12 mouse cellular contexts compared by ENCODE assay signal in the genomic region with DNA sequence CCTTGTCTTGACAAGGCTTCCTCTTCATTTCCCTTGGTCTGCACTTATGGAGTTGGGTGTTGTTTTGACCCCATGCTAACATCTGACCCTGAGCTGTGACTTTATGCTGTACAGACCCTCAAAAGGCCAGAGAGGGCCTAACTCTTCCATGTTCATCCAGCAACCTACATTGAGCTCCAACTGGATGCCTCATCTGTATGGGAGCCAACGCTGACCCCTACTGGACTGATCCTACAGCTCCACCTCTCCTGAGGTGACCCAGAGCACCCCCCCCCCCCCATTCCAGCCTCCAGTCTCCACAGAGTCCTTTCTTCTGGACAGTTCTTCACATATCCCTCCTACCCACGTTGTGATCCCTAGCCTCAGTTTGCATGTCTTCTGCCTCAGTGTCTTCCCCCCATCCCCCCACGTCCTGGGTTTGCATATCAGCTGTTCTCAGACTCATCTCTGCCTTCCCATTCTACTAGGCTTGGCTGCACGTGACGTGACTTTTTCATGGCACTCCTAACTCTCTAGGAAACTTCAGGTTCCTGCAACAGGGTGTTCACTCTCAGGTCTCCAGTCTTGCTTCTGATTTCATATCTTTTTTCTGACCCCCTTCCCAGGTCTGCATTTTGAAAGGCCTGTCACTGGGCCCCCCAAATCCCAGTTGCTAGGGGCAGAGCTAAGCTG. TPM values are rescaled to one million over a fixed set of nuclear protein-coding genes. Genes with fewer than 3 reads are reported as not detected.
DNase-seq lines count a peak whose midpoint lies in the region; ATAC-seq and TF ChIP-seq lines count a peak whose summit lies in the region.
"Had no signal": no experiment of that assay in that cellular context is flagged by ENCODE, and none has a peak within 500 bp of the region (broad histone marks: within the 10 kb centered on the region; RNA-seq: fewer than 3 reads in every experiment).

No protein-coding gene starts in this region.

- DNase-seq in hindbrain, postnatal 0 days (ENCODE audit: low spot score) = peak; percentile 41
- DNase-seq in midbrain, postnatal 0 days (ENCODE audit: low spot score) = peak; percentile 10
- DNase-seq in retina, embryonic 14.5 days (ENCODE audit: low spot score) = peak; percentile 52
- DNase-seq: kidney, adult 18-20 months had no signal

- no peaks in the 10 kb centered on the region for H3K36me3 ChIP-seq in hindbrain, postnatal 0 days (ENCODE audit: insufficient read depth, low read length)
- H3K36me3 ChIP-seq in hindbrain, embryonic 13.5 days = no peaks in the 10 kb centered on the region
- no peaks in the 10 kb centered on the region for H3K36me3 ChIP-seq in midbrain, postnatal 0 days (ENCODE audit: insufficient read depth, low read length)
- no peaks in the 10 kb centered on the region for H3K36me3 ChIP-seq in midbrain, embryonic 16.5 days (ENCODE audit: control insufficient read depth, insufficient read depth, low read length)
- no peaks in the 10 kb centered on the region for H3K36me3 ChIP-seq in forebrain, embryonic 12.5 days (replicated peaks)
- H3K36me3 ChIP-seq in intestine, embryonic 15.5 days = no peaks in the 10 kb centered on the region
- H3K36me3 ChIP-seq: liver, embryonic 12.5 days had no signal

- H3K9me3 ChIP-seq in hindbrain, postnatal 0 days (ENCODE audit: low read length) = no peaks in the 10 kb centered on the region
- H3K9me3 ChIP-seq in hindbrain, embryonic 13.5 days = no peaks in the 10 kb centered on the region
- H3K9me3 ChIP-seq in midbrain, postnatal 0 days (ENCODE audit: low read length) = no peaks in the 10 kb centered on the region
- no peaks in the 10 kb centered on the region for H3K9me3 ChIP-seq in midbrain, embryonic 16.5 days (replicated peaks; ENCODE audit: control insufficient read depth, low read length, poor library complexity, severe bottlenecking)
- H3K9me3 ChIP-seq in forebrain, embryonic 12.5 days = no peaks in the 10 kb centered on the region
- H3K9me3 ChIP-seq in intestine, embryonic 15.5 days = no peaks in the 10 kb centered on the region
- H3K9me3 ChIP-seq: liver, embryonic 12.5 days had no signal

- H3K4me1 ChIP-seq in hindbrain, postnatal 0 days (ENCODE audit: insufficient read depth, low read length) = 0 out of 2 replicates have a peak, but pooled peaks cover 7% of the 10 kb centered on the region
- H3K4me1 ChIP-seq in hindbrain, embryonic 13.5 days (replicated peaks) = peaks cover 14% of the 10 kb centered on the region
- H3K4me1 ChIP-seq in midbrain, postnatal 0 days (ENCODE audit: insufficient read depth, low read length) = 0 out of 2 replicates have a peak, but pooled peaks cover 2% of the 10 kb centered on the region
- peaks cover 3% of the 10 kb centered on the region; the same call in 1 of the 2 replicates for H3K4me1 ChIP-seq in midbrain, embryonic 16.5 days (ENCODE audit: control insufficient read depth, insufficient read depth, low read length)
- peaks cover 11% of the 10 kb centered on the region for H3K4me1 ChIP-seq in bone marrow macrophage, adult 2 months (ENCODE audit: control insufficient read depth, insufficient read depth, low read length)
- H3K4me1 ChIP-seq in forebrain, embryonic 12.5 days = peaks cover 12% of the 10 kb centered on the region
- H3K4me1 ChIP-seq in intestine, embryonic 15.5 days (replicated peaks) = peaks cover 21% of the 10 kb centered on the region

- no peak for TF ChIP-seq POLR2A in bone marrow macrophage, adult 2 months (IDR thresholded peaks at IDR 0.05; ENCODE audit: borderline replicate concordance, low read depth, low read length)

- H3K9ac ChIP-seq in hindbrain, postnatal 0 days (replicated peaks; ENCODE audit: low read length) = no peak overlapping the region
- H3K9ac ChIP-seq in hindbrain, embryonic 13.5 days = no peak overlapping the region
- H3K9ac ChIP-seq in midbrain, postnatal 0 days (replicated peaks; ENCODE audit: low read length, poor library complexity, severe bottlenecking) = no peak overlapping the region
- H3K9ac ChIP-seq in midbrain, embryonic 16.5 days (ENCODE audit: low read depth, low read length) = no peak overlapping the region
- no peak overlapping the region for H3K9ac ChIP-seq in forebrain, embryonic 12.5 days
- H3K9ac ChIP-seq in intestine, embryonic 15.5 days = no peak overlapping the region
- H3K9ac ChIP-seq: liver, embryonic 12.5 days had no signal

- no peak overlapping the region for H3K27ac ChIP-seq in hindbrain, postnatal 0 days
- H3K27ac ChIP-seq in hindbrain, embryonic 13.5 days = no peak overlapping the region
- H3K27ac ChIP-seq in midbrain, postnatal 0 days (ENCODE audit: low read depth, low read length) = no peak overlapping the region
- no peak overlapping the region for H3K27ac ChIP-seq in midbrain, embryonic 16.5 days (ENCODE audit: low read length)
- no peak overlapping the region for H3K27ac ChIP-seq in bone marrow macrophage, adult 2 months (ENCODE audit: insufficient read depth, low read depth, low read length)
- no peak overlapping the region for H3K27ac ChIP-seq in forebrain, embryonic 12.5 days
- no peak overlapping the region for H3K27ac ChIP-seq in intestine, embryonic 15.5 days
- H3K27ac ChIP-seq: liver, embryonic 12.5 days had no signal

- 62% methylated on average over 5 of the region's 5 CpGs for WGBS in hindbrain, postnatal 0 days
- WGBS in hindbrain, embryonic 13.5 days = 60% methylated on average over 5 of the region's 5 CpGs
- 62% methylated on average over 5 of the region's 5 CpGs for WGBS in midbrain, postnatal 0 days
- 65% methylated on average over 5 of the region's 5 CpGs for WGBS in midbrain, embryonic 16.5 days
- WGBS in forebrain, embryonic 12.5 days = 62% methylated on average over 5 of the region's 5 CpGs
- 65% methylated on average over 5 of the region's 5 CpGs for WGBS in intestine, embryonic 15.5 days

- no peak overlapping the region for H3K4me3 ChIP-seq in hindbrain, postnatal 0 days (ENCODE audit: low read length)
- H3K4me3 ChIP-seq in hindbrain, embryonic 13.5 days = no peak overlapping the region
- no peak overlapping the region for H3K4me3 ChIP-seq in midbrain, postnatal 0 days (ENCODE audit: low read depth, low read length)
- no peak overlapping the region for H3K4me3 ChIP-seq in midbrain, embryonic 16.5 days (ENCODE audit: low read depth, low read length)
- no peak overlapping the region for H3K4me3 ChIP-seq in bone marrow macrophage, adult 2 months (ENCODE audit: insufficient read depth, low read length)
- H3K4me3 ChIP-seq in forebrain, embryonic 12.5 days (replicated peaks) = no peak overlapping the region
- H3K4me3 ChIP-seq in intestine, embryonic 15.5 days (replicated peaks) = no peak overlapping the region
- H3K4me3 ChIP-seq: liver, embryonic 12.5 days had no signal

- peak; percentile 49 for TF ChIP-seq CTCF in hindbrain, postnatal 0 days (IDR thresholded peaks at IDR 0.05; ENCODE audit: low read depth)
- TF ChIP-seq CTCF in midbrain, postnatal 0 days (IDR thresholded peaks at IDR 0.05) = peak; percentile 42
- 0 out of 2 replicates have a peak, but pooled peaks have one; percentile 10 for TF ChIP-seq CTCF in bone marrow macrophage, adult 2 months (IDR thresholded peaks at IDR 0.05; ENCODE audit: low read depth, low read length)

- no peak for ATAC-seq in hindbrain, postnatal 0 days
- ATAC-seq in hindbrain, embryonic 13.5 days (ENCODE audit: low FRiP score) = no peak
- no peak for ATAC-seq in midbrain, postnatal 0 days (ENCODE audit: low FRiP score)
- no peak for ATAC-seq in midbrain, embryonic 16.5 days
- no peak for ATAC-seq in forebrain, embryonic 12.5 days (ENCODE audit: low FRiP score)
- ATAC-seq in intestine, embryonic 15.5 days = no peak
- ATAC-seq: liver, embryonic 12.5 days had no signal

- H3K4me2 ChIP-seq in hindbrain, postnatal 0 days (ENCODE audit: low read depth, low read length) = no peak overlapping the region
- H3K4me2 ChIP-seq in hindbrain, embryonic 13.5 days = no peak overlapping the region
- H3K4me2 ChIP-seq in midbrain, postnatal 0 days (ENCODE audit: low read depth, low read length, poor library complexity, severe bottlenecking) = no peak overlapping the region
- H3K4me2 ChIP-seq in midbrain, embryonic 16.5 days (ENCODE audit: low read length) = no peak overlapping the region
- no peak overlapping the region for H3K4me2 ChIP-seq in forebrain, embryonic 12.5 days
- no peak overlapping the region for H3K4me2 ChIP-seq in intestine, embryonic 15.5 days (replicated peaks)
- H3K4me2 ChIP-seq: liver, embryonic 12.5 days had no signal

- H3K27me3 ChIP-seq in hindbrain, postnatal 0 days (ENCODE audit: insufficient read depth, low read length) = no peaks in the 10 kb centered on the region
- peaks cover 9% of the 10 kb centered on the region for H3K27me3 ChIP-seq in hindbrain, embryonic 13.5 days
- H3K27me3 ChIP-seq in midbrain, postnatal 0 days (ENCODE audit: insufficient read depth, low read length) = no peaks in the 10 kb centered on the region
- H3K27me3 ChIP-seq in midbrain, embryonic 16.5 days (ENCODE audit: control insufficient read depth, insufficient read depth, low read depth, low read length) = no peaks in the 10 kb centered on the region
- peaks cover 19% of the 10 kb centered on the region for H3K27me3 ChIP-seq in forebrain, embryonic 12.5 days
- 0 out of 2 replicates have a peak, but pooled peaks cover 4% of the 10 kb centered on the region for H3K27me3 ChIP-seq in intestine, embryonic 15.5 days (replicated peaks)

RNA-seq across cellular contexts. Expression of a gene that starts 18.6 kb away (rescaled TPM):
- not detected in 2 replicates for total RNA-seq in hindbrain, postnatal 0 days (2014; rRNA removed)
- polyA plus RNA-seq in hindbrain, postnatal 0 days (2015; fragmentation: Nextera tagmentation; extraction: Ambion mirVana) = not detected in 2 replicates
- polyA plus RNA-seq in hindbrain, embryonic 13.5 days (2015; fragmentation: Nextera tagmentation; extraction: Ambion mirVana) = not detected in 2 replicates
- not detected in 2 replicates for total RNA-seq in midbrain, postnatal 0 days (2014; rRNA removed)
- polyA plus RNA-seq in midbrain, postnatal 0 days (2015; fragmentation: Nextera tagmentation; extraction: Ambion mirVana) = not detected in 2 replicates
- not detected in 2 replicates for polyA plus RNA-seq in midbrain, embryonic 16.5 days (2015; fragmentation: Nextera tagmentation; extraction: Ambion mirVana)
- polyA plus RNA-seq in bone marrow macrophage, adult 2 months (2012; ENCODE audit: insufficient read depth, insufficient read length, missing spikeins) = not detected in 2 replicates
- not detected in 2 replicates for polyA plus RNA-seq in forebrain, embryonic 12.5 days (2016; fragmentation: Nextera tagmentation; extraction: Ambion mirVana)
- polyA plus RNA-seq in intestine, embryonic 15.5 days (2015; fragmentation: Nextera tagmentation; extraction: Ambion mirVana) = not detected in 2 replicates
- polyA plus RNA-seq: liver, embryonic 12.5 days; small intestine, adult 2 months had no signal

RNA-seq across cellular contexts. Expression of a gene that starts 32.4 kb away (rescaled TPM):
- total RNA-seq in hindbrain, postnatal 0 days (2014; rRNA removed) = 27.7 and 29.2 TPM in 2 replicates
- 11.7 and 12.5 TPM in 2 replicates for polyA plus RNA-seq in hindbrain, postnatal 0 days (2015; fragmentation: Nextera tagmentation; extraction: Ambion mirVana)
- 13.7 and 13.8 TPM in 2 replicates for polyA plus RNA-seq in hindbrain, embryonic 13.5 days (2015; fragmentation: Nextera tagmentation; extraction: Ambion mirVana)
- 14.6 and 20.8 TPM in 2 replicates for total RNA-seq in midbrain, postnatal 0 days (2014; rRNA removed)
- 7.9 and 8.3 TPM in 2 replicates for polyA plus RNA-seq in midbrain, postnatal 0 days (2015; fragmentation: Nextera tagmentation; extraction: Ambion mirVana)
- polyA plus RNA-seq in midbrain, embryonic 16.5 days (2015; fragmentation: Nextera tagmentation; extraction: Ambion mirVana) = 6.1 and 8.0 TPM in 2 replicates
- polyA plus RNA-seq in bone marrow macrophage, adult 2 months (2012; ENCODE audit: insufficient read depth, insufficient read length, missing spikeins) = 0.34 TPM in 1 of 2 replicates, not detected in the other
- polyA plus RNA-seq in forebrain, embryonic 12.5 days (2016; fragmentation: Nextera tagmentation; extraction: Ambion mirVana) = 16.1 and 18.6 TPM in 2 replicates
- 21.6 and 23.6 TPM in 2 replicates for polyA plus RNA-seq in intestine, embryonic 15.5 days (2015; fragmentation: Nextera tagmentation; extraction: Ambion mirVana)

RNA-seq across cellular contexts. Expression of a gene that starts 34.4 kb away (rescaled TPM):
- 0.10 TPM in 1 of 2 replicates, not detected in the other for total RNA-seq in hindbrain, postnatal 0 days (2014; rRNA removed)
- not detected in 2 replicates for polyA plus RNA-seq in hindbrain, postnatal 0 days (2015; fragmentation: Nextera tagmentation; extraction: Ambion mirVana)
- polyA plus RNA-seq in hindbrain, embryonic 13.5 days (2015; fragmentation: Nextera tagmentation; extraction: Ambion mirVana) = not detected in 2 replicates
- not detected in 2 replicates for total RNA-seq in midbrain, postnatal 0 days (2014; rRNA removed)
- polyA plus RNA-seq in midbrain, postnatal 0 days (2015; fragmentation: Nextera tagmentation; extraction: Ambion mirVana) = not detected in 2 replicates
- not detected in 2 replicates for polyA plus RNA-seq in midbrain, embryonic 16.5 days (2015; fragmentation: Nextera tagmentation; extraction: Ambion mirVana)
- not detected in 2 replicates for polyA plus RNA-seq in bone marrow macrophage, adult 2 months (2012; ENCODE audit: insufficient read depth, insufficient read length, missing spikeins)
- not detected in 2 replicates for polyA plus RNA-seq in forebrain, embryonic 12.5 days (2016; fragmentation: Nextera tagmentation; extraction: Ambion mirVana)
- polyA plus RNA-seq in intestine, embryonic 15.5 days (2015; fragmentation: Nextera tagmentation; extraction: Ambion mirVana) = not detected in 2 replicates
- polyA plus RNA-seq: gonadal fat pad, adult 2 months; liver, embryonic 12.5 days; small intestine, adult 2 months had no signal

RNA-seq across cellular contexts. Expression of a gene that starts 37.7 kb away (rescaled TPM):
- 0.72 TPM in 1 of 2 replicates, not detected in the other for total RNA-seq in hindbrain, postnatal 0 days (2014; rRNA removed)
- polyA plus RNA-seq in hindbrain, postnatal 0 days (2015; fragmentation: Nextera tagmentation; extraction: Ambion mirVana) = 0.65 and 0.89 TPM in 2 replicates
- polyA plus RNA-seq in hindbrain, embryonic 13.5 days (2015; fragmentation: Nextera tagmentation; extraction: Ambion mirVana) = 1.4 and 3.8 TPM in 2 replicates
- 0.66 TPM in 1 of 2 replicates, not detected in the other for total RNA-seq in midbrain, postnatal 0 days (2014; rRNA removed)
- 0.29 TPM in 1 of 2 replicates, not detected in the other for polyA plus RNA-seq in midbrain, postnatal 0 days (2015; fragmentation: Nextera tagmentation; extraction: Ambion mirVana)
- polyA plus RNA-seq in midbrain, embryonic 16.5 days (2015; fragmentation: Nextera tagmentation; extraction: Ambion mirVana) = 0.39 and 0.48 TPM in 2 replicates
- not detected in 2 replicates for polyA plus RNA-seq in bone marrow macrophage, adult 2 months (2012; ENCODE audit: insufficient read depth, insufficient read length, missing spikeins)
- 1.3 and 1.5 TPM in 2 replicates for polyA plus RNA-seq in forebrain, embryonic 12.5 days (2016; fragmentation: Nextera tagmentation; extraction: Ambion mirVana)
- 0.53 and 0.58 TPM in 2 replicates for polyA plus RNA-seq in intestine, embryonic 15.5 days (2015; fragmentation: Nextera tagmentation; extraction: Ambion mirVana)
- polyA plus RNA-seq: small intestine, adult 2 months had no signal

RNA-seq across cellular contexts. Expression of a gene that starts 47.1 kb away (rescaled TPM):
- not detected in 2 replicates for total RNA-seq in hindbrain, postnatal 0 days (2014; rRNA removed)
- polyA plus RNA-seq in hindbrain, postnatal 0 days (2015; fragmentation: Nextera tagmentation; extraction: Ambion mirVana) = 0.21 and 0.32 TPM in 2 replicates
- polyA plus RNA-seq in hindbrain, embryonic 13.5 days (2015; fragmentation: Nextera tagmentation; extraction: Ambion mirVana) = not detected in 2 replicates
- not detected in 2 replicates for total RNA-seq in midbrain, postnatal 0 days (2014; rRNA removed)
- 0.11 and 0.31 TPM in 2 replicates for polyA plus RNA-seq in midbrain, postnatal 0 days (2015; fragmentation: Nextera tagmentation; extraction: Ambion mirVana)
- polyA plus RNA-seq in midbrain, embryonic 16.5 days (2015; fragmentation: Nextera tagmentation; extraction: Ambion mirVana) = not detected in 2 replicates
- not detected in 2 replicates for polyA plus RNA-seq in bone marrow macrophage, adult 2 months (2012; ENCODE audit: insufficient read depth, insufficient read length, missing spikeins)
- not detected in 2 replicates for polyA plus RNA-seq in forebrain, embryonic 12.5 days (2016; fragmentation: Nextera tagmentation; extraction: Ambion mirVana)
- polyA plus RNA-seq in intestine, embryonic 15.5 days (2015; fragmentation: Nextera tagmentation; extraction: Ambion mirVana) = not detected in 2 replicates
- polyA plus RNA-seq: liver, embryonic 12.5 days; small intestine, adult 2 months had no signal
